ENCODE assay signal across 13 mouse cellular contexts in the genomic region with DNA sequence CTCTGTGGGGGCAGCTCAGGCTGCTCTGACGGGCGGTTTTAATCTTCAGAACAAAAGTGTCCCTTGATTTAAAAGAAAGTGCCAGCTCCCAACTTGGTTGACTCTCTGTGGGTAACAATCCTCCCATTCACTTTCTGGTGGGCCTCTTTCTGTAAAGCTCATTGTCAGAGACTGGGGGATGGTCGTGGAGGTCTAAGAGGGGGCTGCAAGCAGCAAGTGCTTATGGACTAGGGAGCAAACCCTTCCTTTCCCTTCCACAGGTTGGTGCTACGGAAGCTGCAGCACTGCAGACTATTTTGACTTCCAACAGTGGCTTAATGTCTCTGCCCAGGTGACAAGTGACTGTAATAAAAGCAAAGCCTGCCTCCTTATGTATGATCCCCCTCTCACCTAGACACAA.
"Had no signal": no experiment of that assay in that cellular context is flagged by ENCODE, and none has a peak within 500 bp of the region (broad histone marks: within the 10 kb centered on the region; RNA-seq: fewer than 3 reads in every experiment).

No protein-coding gene starts in this region.

- H3K4me2 ChIP-seq: intestine, embryonic 15.5 days; kidney, embryonic 15.5 days; liver, embryonic 13.5 days; midbrain, embryonic 12.5 days had no signal

- DNase-seq: kidney, adult 11 months; kidney, adult 8-10 months; kidney, postnatal 10 days; kidney, postnatal 36 days; liver, embryonic 13.5 days; lung, adult 2 months; thymus, adult 2 months; thymus, postnatal 14 days; thymus, postnatal 4 days had no signal

- H3K27me3 ChIP-seq: intestine, embryonic 15.5 days; kidney, embryonic 15.5 days; liver, embryonic 13.5 days; megakaryocyte, embryonic 14.5 days had no signal

- H3K9ac ChIP-seq: intestine, embryonic 15.5 days; kidney, embryonic 15.5 days; liver, embryonic 13.5 days; midbrain, embryonic 12.5 days had no signal

- H3K9me3 ChIP-seq: intestine, embryonic 15.5 days; kidney, embryonic 15.5 days; liver, embryonic 13.5 days; midbrain, embryonic 12.5 days had no signal

- ATAC-seq: intestine, embryonic 15.5 days had no signal

- H3K27ac ChIP-seq: intestine, embryonic 15.5 days; kidney, embryonic 15.5 days; liver, embryonic 13.5 days; midbrain, embryonic 12.5 days had no signal

- H3K4me3 ChIP-seq: intestine, embryonic 15.5 days; kidney, embryonic 15.5 days; liver, embryonic 13.5 days; megakaryocyte, embryonic 14.5 days; midbrain, embryonic 12.5 days had no signal

- H3K36me3 ChIP-seq: intestine, embryonic 15.5 days; kidney, embryonic 15.5 days; liver, embryonic 13.5 days; midbrain, embryonic 12.5 days had no signal

- H3K4me1 ChIP-seq: liver, embryonic 13.5 days; megakaryocyte, embryonic 14.5 days had no signal
